Mouse (Mus musculus) myocyte (in vitro differentiated cells): ENCODE measurements around the gene Klhl3. TPM values are rescaled to one million over a fixed set of nuclear protein-coding genes. Genes with fewer than 3 reads are reported as not detected.
"Not testable (repeated sequence)": the region's sequence is repeated elsewhere in the genome, so short reads cannot be mapped to it uniquely, and the experiment has no call there.

ENCODE experiments used
- H3K27me3 ChIP-seq: one replicate; pipeline ENCODE4 v1.6.1; 2011; ENCODE audit not compliant: control insufficient read depth, insufficient read depth, insufficient read length
- H3K36me3 ChIP-seq: one replicate; pipeline ENCODE4 v1.6.1; 2011; ENCODE audit not compliant: control insufficient read depth, insufficient read depth
- H3K4me2 ChIP-seq: one replicate; pipeline ENCODE4 v1.6.1; 2011; ENCODE audit warnings: low read depth, control low read depth
- H3K4me3 ChIP-seq: one replicate; pipeline ENCODE4 v1.5.1; 2011; ENCODE audit warnings: mild to moderate bottlenecking, control low read depth, moderate library complexity
- H3K79me2 ChIP-seq: one replicate; pipeline ENCODE4 v1.6.1; 2011; ENCODE audit not compliant: control insufficient read depth, insufficient read depth
- H3ac ChIP-seq: one replicate; pipeline ENCODE4 v1.6.1; 2011; ENCODE audit not compliant: control insufficient read depth, insufficient read length
- CEBPB ChIP-seq: IDR thresholded peaks from 2 replicates; pipeline ENCODE4 v1.6.1; 2011; ENCODE audit warnings: mild to moderate bottlenecking, moderate library complexity; ENCODE audit not compliant: poor library complexity, insufficient read depth, severe bottlenecking
- E2F4 ChIP-seq: IDR thresholded peaks from one replicate; pipeline ENCODE4 v1.6.1; 2011; ENCODE audit warnings: mild to moderate bottlenecking, control low read depth, moderate library complexity; ENCODE audit not compliant: insufficient read depth
- MAX ChIP-seq: IDR thresholded peaks from one replicate; pipeline ENCODE4 v1.6.1; 2011; ENCODE audit warnings: low read depth, mild to moderate bottlenecking, control low read depth
- MYOD1 ChIP-seq, 3 experiments: IDR thresholded peaks; one replicate each; pipeline ENCODE4 v1.6.1; 2011; ENCODE audit warnings: control low read depth in 2 of 3, low read depth in 2 of 3, mild to moderate bottlenecking in 2 of 3, moderate library complexity in 1 of 3; ENCODE audit not compliant: insufficient read length in 2 of 3, control insufficient read depth in 1 of 3
- MYOG ChIP-seq, 3 experiments: IDR thresholded peaks; one replicate each; pipeline ENCODE4 v1.6.1; 2011; ENCODE audit warnings: control low read depth in 2 of 3, low read depth in 2 of 3, mild to moderate bottlenecking in 2 of 3; ENCODE audit not compliant: insufficient read length in 2 of 3, control insufficient read depth in 1 of 3, insufficient read depth in 1 of 3
- POLR2A ChIP-seq: IDR thresholded peaks from one replicate; pipeline ENCODE4 v1.6.1; 2011; ENCODE audit warnings: low read depth, mild to moderate bottlenecking, control low read depth, moderate library complexity; ENCODE audit not compliant: insufficient read length
- POLR2AphosphoS2 ChIP-seq: IDR thresholded peaks from one replicate; pipeline ENCODE4 v1.6.1; 2011; ENCODE audit warnings: low read depth, control low read depth; ENCODE audit not compliant: insufficient read length
- REST ChIP-seq: IDR thresholded peaks from one replicate; pipeline ENCODE4 v1.6.1; 2011; ENCODE audit warnings: mild to moderate bottlenecking, control low read depth, moderate library complexity; ENCODE audit not compliant: insufficient read depth, insufficient read length
- SRF ChIP-seq: IDR thresholded peaks from one replicate; pipeline ENCODE4 v1.6.1; 2011; ENCODE audit warnings: low read depth; ENCODE audit not compliant: control insufficient read depth, insufficient read length
- TCF12 ChIP-seq: IDR thresholded peaks from one replicate; pipeline ENCODE4 v1.6.1; 2011; ENCODE audit warnings: mild to moderate bottlenecking, control low read depth; ENCODE audit not compliant: poor library complexity, insufficient read depth, severe bottlenecking
- TCF3 ChIP-seq: IDR thresholded peaks from one replicate; pipeline ENCODE4 v1.6.1; 2011; ENCODE audit warnings: low read depth, control low read depth; ENCODE audit not compliant: insufficient read length
- USF1 ChIP-seq: IDR thresholded peaks from one replicate; pipeline ENCODE4 v1.6.1; 2011; ENCODE audit warnings: low read depth, mild to moderate bottlenecking, control low read depth, moderate library complexity
- polyA plus RNA-seq: library from polyadenylated mRNA; unstranded; fragments of >200 nt; fragmentation: generic; extraction: Trizol; gene quantifications from one replicate; pipeline ENCODE4 v1.2.1, GENCODE M21; 2012; ENCODE audit warnings: missing spikeins

Klhl3 gene
- polyA plus RNA-seq, 1 experiment: 0.01 TPM

DNA sequence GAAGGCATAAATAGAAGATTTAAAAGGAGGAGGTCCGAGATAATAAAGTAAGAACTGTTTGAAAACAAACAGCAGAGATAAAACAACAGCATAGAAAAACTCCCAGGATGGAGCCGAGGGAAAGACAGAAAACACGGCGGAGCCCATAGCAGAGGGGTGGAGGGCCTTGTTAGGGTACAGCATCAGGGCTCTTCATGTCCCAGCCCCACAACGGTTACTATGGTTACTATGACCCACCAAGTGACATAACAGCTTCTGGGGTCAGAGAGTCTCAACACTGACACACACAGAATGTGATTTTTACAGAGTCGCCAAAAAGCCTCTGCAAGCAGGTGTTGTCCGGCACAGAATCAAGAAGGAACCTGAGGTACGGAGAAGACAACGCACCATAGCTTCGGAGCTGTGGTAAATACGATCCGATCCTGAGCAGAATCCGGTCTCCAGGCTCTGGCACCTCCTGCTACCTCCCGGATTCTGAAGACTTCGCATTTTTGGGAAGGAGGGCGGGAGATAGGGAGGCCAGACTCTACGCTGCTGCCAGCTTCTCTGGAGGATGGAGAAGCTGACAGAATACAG, 35.0 kb upstream of the Klhl3 start:
- peaks cover 5% of the 10 kb centered on the region for H3K27me3 ChIP-seq
- no peak overlapping the region for H3K4me3 ChIP-seq
- no peaks in the 10 kb centered on the region for H3K79me2 ChIP-seq
- H3K36me3 ChIP-seq: no peaks in the 10 kb centered on the region
- H3K4me2 ChIP-seq: peak overlapping the region; percentile 90
- H3ac ChIP-seq: no peak overlapping the region
- no peak for TF ChIP-seq REST

DNA sequence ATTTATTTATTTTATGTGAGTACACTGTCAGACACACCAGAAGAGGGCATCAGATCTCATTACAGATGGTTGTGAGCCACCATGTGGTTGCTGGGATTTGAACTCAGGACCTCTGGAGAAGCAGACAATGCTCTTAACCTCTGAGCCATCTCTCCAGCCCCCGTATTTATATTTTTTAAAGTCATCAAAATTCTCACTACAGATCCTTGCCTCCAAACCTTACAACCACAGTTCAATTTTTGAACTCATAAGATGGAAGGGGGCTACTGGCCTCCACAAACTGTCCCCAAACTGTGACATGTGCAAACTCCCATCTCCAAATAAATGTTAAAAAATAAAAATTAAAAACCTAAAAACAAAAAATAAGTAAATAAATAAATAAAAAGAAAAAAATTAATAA, 34.4 kb upstream of the Klhl3 start:
- Histone ChIP-seq H3K79me2 (no peaks in the 10 kb centered on the region), H3K27me3 (peaks cover 5% of the 10 kb centered on the region), H3ac (no peak overlapping the region), H3K4me3 (no peak overlapping the region), H3K36me3 (no peaks in the 10 kb centered on the region), H3K4me2 (no peak overlapping the region)
- TF ChIP-seq TCF12 (no peak), E2F4 (no peak), TCF3 (no peak), REST (no peak), MYOD1 (IDR thresholded peaks at IDR 0.05; ENCODE audit: control insufficient read depth in 1 of 3, insufficient read length in 2 of 3, low read depth in 2 of 3) (no peak), POLR2A (no peak), MAX (no peak), MYOG (IDR thresholded peaks at IDR 0.05; ENCODE audit: control insufficient read depth in 1 of 3, insufficient read depth in 1 of 3, insufficient read length in 2 of 3, low read depth in 2 of 3) (no peak), CEBPB (no peak), POLR2AphosphoS2 (no peak), SRF (no peak), USF1 (no peak)

DNA sequence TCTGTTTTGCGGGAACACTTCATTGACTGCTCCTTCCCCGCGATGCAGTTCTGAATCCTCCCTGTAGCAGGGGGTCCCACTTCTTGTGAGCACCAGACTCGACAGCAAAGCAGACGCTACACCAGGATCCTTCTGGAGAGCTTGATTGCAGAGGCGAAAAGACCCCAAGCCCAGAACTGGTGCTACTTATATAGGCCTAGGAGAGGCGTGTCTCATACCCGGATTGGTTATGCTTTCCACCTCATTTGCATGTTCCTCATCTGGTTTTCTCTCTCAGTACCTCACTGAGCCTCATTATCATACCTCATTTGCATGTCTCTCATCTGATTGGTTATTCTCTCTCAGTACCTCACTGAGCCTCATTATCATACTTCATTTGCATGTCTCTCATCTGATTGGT, 33.2 kb upstream of the Klhl3 start:
- H3K4me2 ChIP-seq, H3K79me2 ChIP-seq, H3ac ChIP-seq, H3K4me3 ChIP-seq, H3K27me3 ChIP-seq, H3K36me3 ChIP-seq: not testable (repeated sequence)

DNA sequence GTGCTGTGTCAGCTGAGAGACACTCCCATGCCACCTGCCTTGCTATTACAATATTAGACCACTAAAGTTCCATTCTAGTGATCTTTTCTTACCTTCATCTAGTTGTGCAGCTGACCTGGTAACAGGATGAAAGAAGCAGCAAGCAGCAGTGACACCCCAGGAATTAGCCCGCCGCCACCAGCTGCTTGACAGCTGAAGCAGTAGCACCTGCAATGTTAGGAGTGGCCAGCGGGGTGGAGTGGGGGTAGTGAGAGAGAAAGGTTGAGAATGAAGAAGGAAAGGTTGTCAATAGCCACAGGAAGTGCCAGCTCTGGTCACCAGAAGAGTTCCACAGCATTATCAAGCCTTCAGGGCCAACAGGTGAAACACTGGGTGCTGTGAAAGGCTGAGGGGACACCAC, 18.3 kb upstream of the Klhl3 start:
- Histone ChIP-seq H3K27me3 (no peaks in the 10 kb centered on the region), H3K36me3 (no peaks in the 10 kb centered on the region), H3K79me2 (peaks cover 6% of the 10 kb centered on the region), H3K4me3 (no peak overlapping the region), H3ac (no peak overlapping the region), H3K4me2 (no peak overlapping the region)
- TF ChIP-seq CEBPB (no peak), TCF12 (no peak), MAX (no peak), TCF3 (no peak), REST (no peak), E2F4 (no peak), MYOG (IDR thresholded peaks at IDR 0.05; ENCODE audit: control insufficient read depth in 1 of 3, insufficient read depth in 1 of 3, insufficient read length in 2 of 3, low read depth in 2 of 3) (peak in 1 of 3 experiments; percentile 29), POLR2A (no peak), SRF (no peak), POLR2AphosphoS2 (no peak), USF1 (no peak), MYOD1 (IDR thresholded peaks at IDR 0.05; ENCODE audit: control insufficient read depth in 1 of 3, insufficient read length in 2 of 3, low read depth in 2 of 3) (peak in 1 of 3 experiments; percentile 52)

DNA sequence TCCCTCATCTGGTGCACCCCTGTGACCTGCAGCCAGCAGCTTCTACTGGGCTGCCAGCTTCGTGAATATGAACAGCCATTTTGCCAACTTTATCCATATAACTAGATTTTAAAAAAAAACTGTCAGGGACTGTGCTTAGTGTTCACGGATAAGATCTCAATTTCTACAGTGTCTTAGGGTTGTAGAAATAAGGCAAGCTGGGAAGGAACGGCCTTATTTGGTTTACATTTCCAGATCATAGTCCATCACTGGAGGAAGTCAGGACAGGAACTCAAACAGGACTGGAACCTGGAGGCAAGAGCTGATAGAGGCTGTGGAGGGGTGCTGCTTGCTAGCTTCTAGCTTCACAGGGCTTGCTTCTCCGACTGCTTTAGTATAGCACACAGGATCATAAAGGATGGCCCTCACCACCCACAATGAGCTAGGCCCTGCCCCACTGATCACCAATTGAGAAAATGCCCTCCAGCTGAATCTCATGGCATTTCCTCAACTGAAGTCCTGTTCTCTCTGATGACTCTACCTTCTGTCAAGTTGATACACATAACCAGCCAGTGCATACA, 16.4 kb upstream of the Klhl3 start:
- H3K4me2 ChIP-seq: peak overlapping the region; percentile 86
- TF ChIP-seq TCF12 (no peak), TCF3 (no peak), POLR2AphosphoS2 (no peak)
- peaks cover 19% of the 10 kb centered on the region for H3K79me2 ChIP-seq
- no peaks in the 10 kb centered on the region for H3K27me3 ChIP-seq
- peak overlapping the region; percentile 99 for H3ac ChIP-seq
- H3K4me3 ChIP-seq: peak overlapping the region; percentile 61
- no peaks in the 10 kb centered on the region for H3K36me3 ChIP-seq
